Mouse (Mus musculus) thymus, adult 2 months (tissue): ENCODE results near the gene Tor1aip2.

Source experiments
- CTCF ChIP-seq: fragments of 200-500 bp; IDR thresholded peaks from 2 replicates; pipeline ENCODE4 v1.5.1; 2012; ENCODE audit warnings: mild to moderate bottlenecking, control low read depth, low read length, moderate library complexity, borderline replicate concordance; ENCODE audit not compliant: control insufficient read depth, poor library complexity, insufficient read depth; ENCODE audit errors: extremely low read depth
- POLR2A ChIP-seq: fragments of 200-500 bp; IDR thresholded peaks from 2 replicates; pipeline ENCODE4 v1.6.1; 2012; ENCODE audit warnings: mild to moderate bottlenecking, low read length, control low read depth, moderate library complexity; ENCODE audit not compliant: control insufficient read depth, poor library complexity, insufficient read depth; ENCODE audit errors: extremely low read depth

DNA sequence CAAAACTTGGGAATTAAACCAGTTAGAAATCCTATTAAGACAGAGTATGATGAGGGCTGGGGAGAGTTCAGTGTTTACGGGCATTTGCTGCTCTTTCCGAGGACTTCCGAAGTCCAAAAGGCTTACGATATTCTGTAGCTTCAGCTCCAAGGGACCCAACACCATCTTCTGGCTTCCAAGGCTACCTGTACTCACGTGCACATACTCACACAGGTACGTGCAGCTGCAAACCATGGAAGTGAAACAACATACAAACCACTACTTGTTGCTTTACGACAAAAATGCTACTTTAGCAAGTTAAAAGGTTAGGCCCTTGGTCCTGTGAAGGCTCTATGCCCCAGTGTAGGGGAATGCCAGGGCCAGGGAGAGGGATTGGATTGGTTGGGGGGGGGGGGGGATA, 1.3 kb upstream of the Tor1aip2 start:
- TF ChIP-seq CTCF (no peak), POLR2A (no peak)
